Mouse (Mus musculus) right cerebral cortex, adult 2 months (tissue): ENCODE measurements around the gene Paqr4.
A peak's percentile ranks its signal among the peaks of the same experiment; 100 is the strongest.

Source experiments
- DNase-seq, 2 experiments: peaks; one replicate each; pipeline ENCODE4 v3.0.0; 2021 to 2022; ENCODE audit warnings: low spot score in 2 of 2

Gene Paqr4

DNA sequence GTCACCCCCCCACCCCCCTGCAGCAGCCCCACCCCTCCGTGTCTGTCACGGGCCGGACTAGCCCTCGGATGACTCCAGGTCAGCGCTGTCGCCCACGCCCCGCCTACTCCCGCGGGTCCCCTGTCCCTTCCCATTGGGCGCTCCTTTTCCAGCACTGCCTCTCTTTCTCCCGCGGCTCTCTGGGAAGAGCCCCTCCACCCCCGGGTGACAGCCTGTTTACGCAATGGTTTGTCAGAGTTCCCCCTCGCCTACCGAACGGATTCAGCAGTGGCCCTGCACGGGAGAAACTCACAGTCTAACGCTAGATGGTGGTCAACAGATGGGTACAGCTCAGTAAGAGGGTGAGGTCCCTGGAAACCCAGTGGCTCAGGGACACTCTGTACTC, 13.9 kb downstream of the Paqr4 start:
- peak; percentile 51 to 63 for DNase-seq

GRCm38 (mm10) chr17:23725999-23726757, 14.5 kb downstream of the Paqr4 start, which contains the start of gene Pkmyt1:
TSS of gene Pkmyt1 (plus strand) at chr17:23726336.
- peak; percentile 90 to 92 for DNase-seq

DNA sequence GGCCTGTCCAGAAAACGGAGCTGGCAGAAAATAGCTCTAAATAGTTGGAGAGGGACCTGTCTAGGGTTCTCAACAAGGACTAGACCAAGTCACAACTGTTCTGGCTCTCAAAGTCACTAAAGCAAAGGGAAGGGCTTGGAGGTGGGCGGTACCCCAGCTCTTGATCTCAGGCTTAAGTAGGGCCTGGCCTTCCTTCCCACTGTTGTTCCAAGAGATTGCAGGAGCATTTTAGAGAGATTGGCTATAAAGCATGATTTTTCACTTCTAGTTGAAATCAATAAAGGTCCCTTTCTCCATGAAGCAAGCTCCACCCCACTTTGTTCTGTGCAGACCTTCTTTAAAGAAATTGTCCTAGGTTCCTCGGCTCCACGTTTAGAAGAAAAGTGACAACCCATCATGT, 15.2 kb downstream of the Paqr4 start:
- no peak for DNase-seq

DNA sequence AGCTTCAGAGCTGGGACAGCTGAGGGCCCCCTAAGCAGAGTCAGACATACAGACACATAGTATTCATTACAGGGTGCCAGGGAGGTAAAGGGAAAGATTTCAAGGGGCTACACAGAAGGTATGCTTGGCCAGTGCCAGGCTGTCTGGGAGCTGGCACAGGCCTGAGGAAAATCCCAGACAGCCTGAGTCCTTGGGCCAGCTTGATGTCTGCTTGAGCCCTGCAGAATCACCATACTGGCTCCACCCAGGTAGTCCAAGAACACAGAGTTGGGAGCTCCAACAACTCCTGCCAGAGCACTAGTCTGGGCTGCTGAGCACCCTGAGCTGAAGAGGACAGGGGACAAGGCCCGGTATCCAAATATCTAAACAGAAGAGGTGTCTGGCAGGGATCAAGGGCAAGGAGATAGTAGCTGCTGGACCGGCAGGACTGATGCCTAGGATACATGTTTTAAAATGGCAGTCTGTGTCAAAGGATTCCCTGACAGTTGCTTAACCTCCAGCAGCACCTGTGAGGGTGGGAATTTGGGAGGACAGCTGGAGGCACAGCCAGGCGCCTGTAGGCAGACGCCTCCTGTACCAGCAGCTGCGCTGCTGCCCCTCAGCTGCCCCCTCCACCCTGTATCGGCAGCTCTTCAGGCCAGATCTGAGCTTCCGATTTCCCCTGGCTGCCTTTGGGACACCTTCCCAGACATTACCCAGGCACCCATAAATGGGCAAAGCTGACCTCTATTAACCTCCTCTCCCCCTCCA, 18.1 kb downstream of the Paqr4 start, which contains the start of gene 1520401A03Rik:
Gene 1520401A03Rik, minus strand, starts transcription at position 408 of the 750 bp plus-strand sequence.
- DNase-seq, result no peak

DNA sequence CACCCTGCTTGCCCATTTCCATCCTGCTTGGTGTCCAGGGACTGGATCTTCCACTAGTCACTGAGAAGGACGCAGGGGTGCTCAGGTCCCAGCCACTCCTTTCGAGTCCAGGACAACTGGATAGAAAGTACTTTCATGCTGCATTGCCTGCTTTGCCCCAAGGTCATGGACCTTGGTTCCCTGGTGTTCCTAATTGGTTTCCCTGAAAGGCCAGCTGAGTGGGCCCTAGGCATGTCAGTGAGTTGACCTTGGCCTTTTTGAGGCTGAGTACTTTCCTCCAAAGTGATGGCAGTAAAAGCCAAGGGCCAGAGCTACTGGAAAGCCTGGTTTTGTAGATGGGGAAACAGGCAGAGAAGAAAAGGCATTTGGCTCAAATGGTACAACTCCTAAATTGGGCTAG, 18.8 kb downstream of the Paqr4 start:
- DNase-seq, result no peak

GRCm38 (mm10) chr17:23719455-23719854, 21.2 kb downstream of the Paqr4 start:
- DNase-seq, result no peak

- DNase-seq, result no peak
Observed at GRCm38 (mm10) chr17:23717003-23717402, 23.7 kb downstream of the Paqr4 start.

- DNase-seq, result peak; percentile 75 to 77
Observed at GRCm38 (mm10) chr17:23706212-23706611, 34.5 kb downstream of the Paqr4 start.

DNA sequence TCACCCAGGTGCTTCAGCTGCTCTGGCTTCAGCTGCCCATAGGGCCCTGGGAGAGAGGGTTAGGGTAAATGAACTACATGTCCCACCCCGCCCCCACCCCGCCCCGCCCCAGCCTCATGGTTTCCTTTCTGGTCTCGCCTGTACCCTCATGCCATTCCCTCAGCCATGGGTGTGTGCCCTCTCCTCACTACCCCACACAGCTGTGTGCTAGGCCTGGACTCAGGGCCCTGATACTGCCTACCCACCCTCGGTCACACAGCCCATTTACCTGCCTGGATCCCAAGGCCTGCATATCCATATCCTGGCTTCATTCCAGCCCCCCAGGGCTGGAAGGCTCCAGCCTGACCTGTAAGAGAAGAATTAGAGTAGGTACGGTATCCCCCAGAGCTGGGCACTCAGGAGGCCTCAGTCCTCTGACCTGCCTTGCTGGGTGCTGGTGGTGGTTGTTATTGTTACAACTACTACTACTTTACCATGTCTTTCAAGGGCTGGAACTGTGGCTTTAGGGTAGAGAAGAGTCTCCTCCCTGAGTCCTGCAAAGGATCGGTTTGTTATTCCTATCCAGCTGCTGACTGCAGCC, 35.1 kb downstream of the Paqr4 start:
- no peak for DNase-seq

DNA sequence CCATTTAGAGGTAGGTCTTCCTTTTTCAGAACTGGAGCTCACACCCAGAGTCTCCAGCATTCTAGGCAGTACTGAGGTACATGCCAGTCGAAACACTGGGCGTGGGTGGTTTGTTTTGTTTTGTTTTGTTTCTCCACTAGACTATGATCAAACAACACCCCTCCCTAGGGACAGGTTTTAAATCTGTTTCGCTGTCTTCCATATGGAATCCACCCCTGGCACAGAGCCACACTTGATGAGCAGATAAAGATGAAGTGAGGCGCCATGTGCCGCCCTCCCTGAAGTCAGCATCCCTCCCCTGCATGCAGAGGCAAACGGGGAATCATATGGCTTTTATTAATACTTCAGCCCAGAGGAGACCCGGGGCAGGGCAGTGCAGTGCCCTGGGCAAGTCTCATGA, 35.9 kb downstream of the Paqr4 start:
- DNase-seq, result peak; percentile 56 to 57

- DNase-seq, result peak in 1 of 2 experiments; percentile 26
Observed at GRCm38 (mm10) chr17:23703301-23703700, 37.4 kb downstream of the Paqr4 start.

DNA sequence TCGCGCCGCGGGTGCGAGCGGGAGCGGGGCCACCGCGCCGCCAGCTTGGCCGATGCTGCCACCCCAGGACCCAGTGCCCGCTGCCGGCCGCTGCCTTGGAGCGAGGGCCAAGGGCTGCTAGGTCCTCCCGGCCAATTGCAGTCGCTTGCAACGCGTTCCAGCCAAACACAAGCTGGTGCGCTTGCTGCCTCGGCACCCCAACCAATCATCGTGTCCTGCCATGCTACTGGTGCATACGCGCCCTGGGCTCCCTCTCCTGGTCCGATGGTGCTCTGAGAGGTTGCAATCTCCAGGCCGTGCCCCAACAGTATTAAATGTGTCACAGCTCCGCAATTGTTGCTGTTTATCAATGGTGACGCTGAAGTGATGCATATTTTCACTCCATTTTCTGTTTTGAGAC, 40.6 kb downstream of the Paqr4 start:
- DNase-seq, result peak; percentile 87 to 91

GRCm38 (mm10) chr17:23699131-23700077, 41.3 kb downstream of the Paqr4 start:
- peak; percentile 17 to 21 for DNase-seq

- DNase-seq, result no peak
Observed at GRCm38 (mm10) chr17:23695801-23696200, 44.9 kb downstream of the Paqr4 start.

- no peak for DNase-seq
Observed at GRCm38 (mm10) chr17:23694491-23694890, 46.2 kb downstream of the Paqr4 start.
